Mouse (Mus musculus) ES-Bruce4 (cell line): Measurements from ENCODE around the gene Ramp1.

Experiments used
- CTCF ChIP-seq: IDR thresholded peaks from one replicate; pipeline ENCODE4 v1.8.1; 2011; ENCODE audit warnings: low read depth, low read length
- EP300 ChIP-seq: IDR thresholded peaks from 2 replicates; pipeline ENCODE4 v1.6.1; 2011; ENCODE audit warnings: low read depth, low read length; ENCODE audit not compliant: insufficient read depth

DNA sequence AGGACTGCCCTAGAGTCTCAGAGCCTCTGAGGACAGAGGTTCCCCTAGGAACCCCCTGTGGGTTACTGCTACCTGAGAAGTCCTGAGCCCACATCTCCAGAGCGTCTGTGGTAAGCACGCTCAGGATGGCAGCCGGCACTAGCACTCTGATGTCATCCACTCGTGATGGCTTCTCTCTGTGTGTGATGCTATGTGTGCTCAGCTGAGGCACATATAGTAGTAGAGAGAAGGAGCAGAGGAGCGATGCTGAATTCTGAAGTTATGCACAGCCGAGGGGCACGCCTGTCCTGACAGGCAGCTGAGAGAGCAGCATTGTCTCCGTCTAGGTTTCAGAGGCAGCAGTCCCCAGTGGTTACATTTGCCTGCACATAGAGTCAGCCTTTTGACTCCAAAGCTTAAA lies 12.6 kb downstream of the Ramp1 start:
- TF ChIP-seq CTCF (no peak), EP300 (no peak)
